ENCODE assay signal across 22 mouse cellular contexts in genomic region chr3:110460192-110460591, GRCm38 (mm10).
"Had no signal": no experiment of that assay in that cellular context is flagged by ENCODE, and none has a peak within 500 bp of the region (broad histone marks: within the 10 kb centered on the region; RNA-seq: fewer than 3 reads in every experiment).

No protein-coding gene starts in this region.

- H3K27ac ChIP-seq: heart, adult 2 months; heart, embryonic 13.5 days; heart, embryonic 15.5 days; hindbrain, embryonic 13.5 days; hindbrain, embryonic 15.5 days; hindbrain, postnatal 0 days; layer of hippocampus, adult 2 months; left cerebral cortex, adult 2 months; limb, embryonic 10.5 days; limb, embryonic 12.5 days; liver, embryonic 12.5 days; liver, embryonic 14.5 days had no signal

- H3K27me3 ChIP-seq: heart, embryonic 13.5 days; heart, embryonic 15.5 days; hindbrain, embryonic 13.5 days; hindbrain, embryonic 15.5 days; limb, embryonic 12.5 days; liver, embryonic 12.5 days had no signal

- H3K36me3 ChIP-seq: heart, embryonic 13.5 days; heart, embryonic 15.5 days; hindbrain, embryonic 13.5 days; hindbrain, embryonic 15.5 days; limb, embryonic 10.5 days; limb, embryonic 12.5 days; liver, embryonic 12.5 days had no signal

- H3K4me1 ChIP-seq: heart, embryonic 13.5 days; heart, embryonic 15.5 days; hindbrain, embryonic 13.5 days; hindbrain, embryonic 15.5 days; limb, embryonic 10.5 days; limb, embryonic 12.5 days; liver, embryonic 12.5 days had no signal

- H3K4me3 ChIP-seq: heart, adult 2 months; heart, embryonic 13.5 days; heart, embryonic 15.5 days; hindbrain, embryonic 13.5 days; hindbrain, embryonic 15.5 days; layer of hippocampus, adult 2 months; left cerebral cortex, adult 2 months; limb, embryonic 10.5 days; limb, embryonic 12.5 days; liver, embryonic 12.5 days had no signal

- H3K9ac ChIP-seq: forebrain, postnatal 0 days; heart, embryonic 13.5 days; heart, embryonic 15.5 days; hindbrain, embryonic 13.5 days; hindbrain, embryonic 15.5 days; limb, embryonic 12.5 days; liver, embryonic 12.5 days; liver, embryonic 14.5 days had no signal

- DNase-seq: forebrain, postnatal 0 days; gastrocnemius, postnatal 14 days; gastrocnemius, postnatal 36 days; heart, adult 11 months; heart, adult 2 months; heart, postnatal 14 days; heart, postnatal 36 days; kidney, postnatal 14 days; kidney, postnatal 4 days; liver had no signal

- ATAC-seq: forebrain, postnatal 0 days; hindbrain, postnatal 0 days; liver, embryonic 12.5 days had no signal

- H3K9me3 ChIP-seq: heart, embryonic 13.5 days; heart, embryonic 15.5 days; hindbrain, embryonic 13.5 days; hindbrain, embryonic 15.5 days; limb, embryonic 10.5 days; limb, embryonic 12.5 days; liver, embryonic 12.5 days had no signal

- H3K4me2 ChIP-seq: heart, embryonic 11.5 days; heart, embryonic 13.5 days; heart, embryonic 15.5 days; hindbrain, embryonic 13.5 days; hindbrain, embryonic 15.5 days; limb, embryonic 12.5 days; liver, embryonic 12.5 days had no signal
